Mouse (Mus musculus) heart, embryonic 13.5 days (tissue): ENCODE results near the gene Rbms1. TPM values are rescaled to one million over a fixed set of nuclear protein-coding genes. Genes with fewer than 3 reads are reported as not detected.

Experiments
- ATAC-seq: fragments of 200-750 bp; cut with Nextera tagmentation; 2 replicates; pipeline ENCODE4 v1.8.0; 2017; ENCODE audit warnings: moderate TSS enrichment; ENCODE audit not compliant: insufficient number of reproducible peaks, low FRiP score, low TSS enrichment; ENCODE audit errors: extremely low read depth
- H3K27ac ChIP-seq: fragments of 300-500 bp; sonication (generic); replicated peaks from 2 replicates; pipeline ENCODE4 v1.5.1; 2015; ENCODE audit warnings: moderate library complexity, mild to moderate bottlenecking, inconsistent platforms
- H3K27me3 ChIP-seq: fragments of 300-500 bp; sonication (generic); replicated peaks from 2 replicates; pipeline ENCODE4 v1.6.1; 2015; ENCODE audit warnings: mild to moderate bottlenecking, inconsistent platforms
- H3K36me3 ChIP-seq: fragments of 300-500 bp; sonication (generic); 2 replicates; pipeline ENCODE4 v1.6.1; 2015; ENCODE audit warnings: mild to moderate bottlenecking, inconsistent platforms
- H3K4me1 ChIP-seq: fragments of 300-500 bp; sonication (generic); 2 replicates; pipeline ENCODE4 v1.6.1; 2015; ENCODE audit warnings: inconsistent platforms
- H3K4me2 ChIP-seq: fragments of 300-500 bp; sonication (generic); 2 replicates; pipeline ENCODE4 v1.6.1; 2015; ENCODE audit warnings: inconsistent platforms, mild to moderate bottlenecking, moderate library complexity
- H3K4me3 ChIP-seq: fragments of 300-500 bp; sonication (generic); 2 replicates; pipeline ENCODE4 v1.5.1; 2015; ENCODE audit warnings: moderate library complexity, mild to moderate bottlenecking, inconsistent platforms
- H3K9ac ChIP-seq: fragments of 300-500 bp; sonication (generic); 2 replicates; pipeline ENCODE4 v1.6.1; 2015; ENCODE audit warnings: inconsistent platforms, mild to moderate bottlenecking, moderate library complexity
- H3K9me3 ChIP-seq: fragments of 300-500 bp; sonication (generic); 2 replicates; pipeline ENCODE4 v1.6.1; 2016; ENCODE audit warnings: inconsistent platforms
- WGBS: fragments of 180-500 bp; shearing (Covaris S2); methylation state at CpG from one replicate; pipeline ENCODE4 v1.1.7; 2015; ENCODE audit warnings: mixed read lengths; 5-methylcytosine and 5-hydroxymethylcytosine counted together
- polyA plus RNA-seq: library from polyadenylated mRNA; unstranded; fragments of >200 nt; fragmentation: Nextera tagmentation; extraction: Ambion mirVana; gene quantifications from 2 replicates; pipeline ENCODE4 v1.2.1, GENCODE M21; 2015

Rbms1 gene
- polyA plus RNA-seq, 1 experiment from 2014 or later, result 89.2 TPM

- peak overlapping the region; percentile 53 for H3K27ac ChIP-seq
- H3K9ac ChIP-seq, result peak overlapping the region; percentile 3; the same call in 1 of the 2 replicates
- no peak for ATAC-seq
- no peak overlapping the region for H3K4me3 ChIP-seq
- H3K27me3 ChIP-seq, result no peaks in the 10 kb centered on the region
- no peak overlapping the region for H3K4me2 ChIP-seq
- 71% methylated on average over 5 of the region's 5 CpGs for WGBS
- H3K9me3 ChIP-seq, result no peaks in the 10 kb centered on the region
- peaks cover 49% of the 10 kb centered on the region for H3K4me1 ChIP-seq
- H3K36me3 ChIP-seq, result 0 out of 2 replicates have a peak, but pooled peaks cover 6% of the 10 kb centered on the region
Measured at GRCm38 (mm10) chr2:60827152-60827428, 135.9 kb downstream of the Rbms1 start.

GRCm38 (mm10) chr2:60826406-60827151, 136.4 kb downstream of the Rbms1 start:
- no peak overlapping the region for H3K4me2 ChIP-seq
- ATAC-seq, result no peak
- H3K9ac ChIP-seq, result peak overlapping the region; percentile 44; the same call in 1 of the 2 replicates
- H3K9me3 ChIP-seq, result no peaks in the 10 kb centered on the region
- 62% methylated on average over 11 of the region's 11 CpGs for WGBS
- no peaks in the 10 kb centered on the region for H3K27me3 ChIP-seq
- 0 out of 2 replicates have a peak, but pooled peaks cover 6% of the 10 kb centered on the region for H3K36me3 ChIP-seq
- H3K4me3 ChIP-seq, result no peak overlapping the region
- H3K4me1 ChIP-seq, result peaks cover 54% of the 10 kb centered on the region
- H3K27ac ChIP-seq, result peak overlapping the region; percentile 53

- Histone ChIP-seq H3K27ac (no peak overlapping the region), H3K4me2 (no peak overlapping the region), H3K9ac (no peak overlapping the region), H3K36me3 (0 out of 2 replicates have a peak, but pooled peaks cover 4% of the 10 kb centered on the region), H3K9me3 (no peaks in the 10 kb centered on the region), H3K4me3 (no peak overlapping the region), H3K4me1 (peaks cover 58% of the 10 kb centered on the region), H3K27me3 (no peaks in the 10 kb centered on the region)
- WGBS, result 65% methylated on average over 4 of the region's 4 CpGs
- ATAC-seq, result no peak
Measured at GRCm38 (mm10) chr2:60825690-60826089, 137.3 kb downstream of the Rbms1 start.

GRCm38 (mm10) chr2:60821635-60822034, 141.4 kb downstream of the Rbms1 start:
- Histone ChIP-seq H3K27ac (0 out of 2 replicates have a peak overlapping the region, but pooled peaks have one; percentile 8), H3K9me3 (no peaks in the 10 kb centered on the region), H3K4me2 (no peak overlapping the region), H3K36me3 (no peaks in the 10 kb centered on the region), H3K9ac (no peak overlapping the region), H3K27me3 (no peaks in the 10 kb centered on the region), H3K4me1 (peaks cover 59% of the 10 kb centered on the region), H3K4me3 (no peak overlapping the region)
- no peak for ATAC-seq
- WGBS, result 47% methylated on average over 3 of the region's 3 CpGs

- Histone ChIP-seq H3K27me3 (no peaks in the 10 kb centered on the region), H3K27ac (peak overlapping the region; percentile 34; the same call in 1 of the 2 replicates), H3K36me3 (no peaks in the 10 kb centered on the region), H3K9ac (no peak overlapping the region), H3K4me1 (peaks cover 70% of the 10 kb centered on the region), H3K9me3 (no peaks in the 10 kb centered on the region), H3K4me3 (no peak overlapping the region), H3K4me2 (no peak overlapping the region)
- no peak for ATAC-seq
- 62% methylated on average over 2 of the region's 2 CpGs for WGBS
Measured at GRCm38 (mm10) chr2:60818632-60819031, 144.4 kb downstream of the Rbms1 start.

- no peak for ATAC-seq
- Histone ChIP-seq H3K4me1 (peaks cover 69% of the 10 kb centered on the region), H3K27me3 (no peaks in the 10 kb centered on the region), H3K9me3 (no peaks in the 10 kb centered on the region), H3K4me3 (no peak overlapping the region), H3K27ac (no peak overlapping the region), H3K36me3 (no peaks in the 10 kb centered on the region), H3K9ac (no peak overlapping the region), H3K4me2 (no peak overlapping the region)
- WGBS, result 42% methylated on average over 2 of the region's 2 CpGs
Measured at GRCm38 (mm10) chr2:60816307-60816706, 146.7 kb downstream of the Rbms1 start.

GRCm38 (mm10) chr2:60814788-60815187, 148.2 kb downstream of the Rbms1 start:
- WGBS, result 65% methylated on average over 6 of the region's 6 CpGs
- no peak for ATAC-seq

GRCm38 (mm10) chr2:60812949-60813348, 150.0 kb downstream of the Rbms1 start:
- peak overlapping the region; percentile 22 for H3K27ac ChIP-seq
- no peak overlapping the region for H3K9ac ChIP-seq
- no peak for ATAC-seq
- 79% methylated on average over 12 of the region's 12 CpGs for WGBS
- H3K9me3 ChIP-seq, result no peaks in the 10 kb centered on the region
- no peaks in the 10 kb centered on the region for H3K27me3 ChIP-seq
- H3K4me3 ChIP-seq, result no peak overlapping the region
- no peak overlapping the region for H3K4me2 ChIP-seq
- H3K36me3 ChIP-seq, result peaks cover 4% of the 10 kb centered on the region; the same call in 1 of the 2 replicates
- H3K4me1 ChIP-seq, result peaks cover 80% of the 10 kb centered on the region

More at GRCm38 (mm10) chr2:60814788-60815187, 148.2 kb downstream of the Rbms1 start:
- no peaks in the 10 kb centered on the region for H3K27me3 ChIP-seq
- H3K9ac ChIP-seq, result no peak overlapping the region
- H3K27ac ChIP-seq, result 0 out of 2 replicates have a peak overlapping the region, but pooled peaks have one; percentile 2
- H3K4me2 ChIP-seq, result no peak overlapping the region
- peaks cover 79% of the 10 kb centered on the region for H3K4me1 ChIP-seq
- H3K4me3 ChIP-seq, result no peak overlapping the region
- H3K36me3 ChIP-seq, result peaks cover 2% of the 10 kb centered on the region; the same call in 1 of the 2 replicates
- no peaks in the 10 kb centered on the region for H3K9me3 ChIP-seq

- Histone ChIP-seq H3K9ac (no peak overlapping the region), H3K27ac (peak overlapping the region; percentile 82), H3K4me2 (no peak overlapping the region), H3K27me3 (no peaks in the 10 kb centered on the region), H3K36me3 (peaks cover 4% of the 10 kb centered on the region; the same call in 1 of the 2 replicates), H3K4me3 (no peak overlapping the region), H3K4me1 (peaks cover 80% of the 10 kb centered on the region), H3K9me3 (no peaks in the 10 kb centered on the region)
- 0 out of 2 replicates have a peak, but pooled peaks have one; percentile 28 for ATAC-seq
Measured at GRCm38 (mm10) chr2:60810617-60811016, 152.4 kb downstream of the Rbms1 start.

- no peak for ATAC-seq
- Histone ChIP-seq H3K36me3 (peaks cover 4% of the 10 kb centered on the region; the same call in 1 of the 2 replicates), H3K4me3 (no peak overlapping the region), H3K27me3 (no peaks in the 10 kb centered on the region), H3K4me1 (peaks cover 80% of the 10 kb centered on the region), H3K9me3 (no peaks in the 10 kb centered on the region), H3K9ac (no peak overlapping the region), H3K27ac (peak overlapping the region; percentile 82), H3K4me2 (no peak overlapping the region)
- 65% methylated on average over 7 of the region's 7 CpGs for WGBS
Measured at GRCm38 (mm10) chr2:60809441-60809921, 153.5 kb downstream of the Rbms1 start.

GRCm38 (mm10) chr2:60808822-60809221, 154.2 kb downstream of the Rbms1 start:
- Histone ChIP-seq H3K9ac (no peak overlapping the region), H3K27ac (peak overlapping the region; percentile 82), H3K4me3 (no peak overlapping the region), H3K9me3 (no peaks in the 10 kb centered on the region), H3K4me1 (peaks cover 80% of the 10 kb centered on the region), H3K27me3 (no peaks in the 10 kb centered on the region), H3K4me2 (no peak overlapping the region), H3K36me3 (peaks cover 4% of the 10 kb centered on the region; the same call in 1 of the 2 replicates)
- ATAC-seq, result no peak
- 73% methylated on average over 6 of the region's 6 CpGs for WGBS
